Mouse (Mus musculus) heart, postnatal 0 days (tissue): ENCODE data around the gene Krt72.

Source experiments
- CTCF ChIP-seq: IDR thresholded peaks from 2 replicates; pipeline ENCODE4 v1.5.1; 2016; ENCODE audit warnings: antibody characterized with exemption, control low read depth, low read depth
- EP300 ChIP-seq: IDR thresholded peaks from 2 replicates; pipeline ENCODE4 v1.6.1; 2016; ENCODE audit warnings: antibody characterized with exemption, low read depth

DNA sequence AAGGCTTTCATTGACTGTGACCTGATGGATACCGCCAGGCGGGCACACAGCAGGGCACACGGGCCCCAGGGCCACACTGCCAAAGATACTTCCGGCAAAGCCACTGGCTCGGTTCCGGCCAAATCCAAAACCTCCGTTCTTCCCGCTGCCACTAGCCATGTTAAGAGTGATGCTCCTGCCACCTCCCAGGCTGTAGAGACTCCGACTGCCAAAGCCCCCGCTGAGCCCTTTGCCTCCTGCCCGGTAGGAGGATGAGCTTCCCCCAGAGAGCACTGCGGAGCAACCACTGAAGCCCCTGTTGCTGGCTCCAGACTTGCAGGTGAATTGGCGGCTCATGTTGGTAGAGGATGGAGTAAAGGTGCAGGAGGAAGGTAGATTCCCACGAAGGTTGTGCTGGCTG lies 43.5 kb downstream of the Krt72 start, which contains the start of gene Krt71:
- TF ChIP-seq EP300 (no peak), CTCF (no peak)
